Mouse (Mus musculus) C2C12 (cell line): ENCODE results near the gene Cux1. TPM values are rescaled to one million over a fixed set of nuclear protein-coding genes. Genes with fewer than 3 reads are reported as not detected.

Source experiments
- H3K27me3 ChIP-seq: one replicate; pipeline ENCODE4 v1.6.1; 2011; ENCODE audit not compliant: control insufficient read depth, insufficient read depth, insufficient read length
- H3K36me3 ChIP-seq: one replicate; pipeline ENCODE4 v1.6.1; 2011; ENCODE audit not compliant: control insufficient read depth, insufficient read depth
- H3K4me3 ChIP-seq: one replicate; pipeline ENCODE4 v1.5.1; 2011; ENCODE audit warnings: mild to moderate bottlenecking, control low read depth; ENCODE audit not compliant: poor library complexity, insufficient read depth, severe bottlenecking
- H3K79me2 ChIP-seq: one replicate; pipeline ENCODE4 v1.6.1; 2011; ENCODE audit not compliant: control insufficient read depth, insufficient read depth
- H3K79me3 ChIP-seq: one replicate; pipeline ENCODE4 v1.6.1; 2011; ENCODE audit warnings: low read depth, control low read depth
- H3ac ChIP-seq: one replicate; pipeline ENCODE3; 2011; ENCODE audit warnings: low read depth; ENCODE audit not compliant: control insufficient read depth, insufficient read length
- CEBPB ChIP-seq: IDR thresholded peaks from one replicate; pipeline ENCODE4 v1.6.1; 2011; ENCODE audit warnings: low read depth, mild to moderate bottlenecking, control low read depth, moderate library complexity
- CTCF ChIP-seq: IDR thresholded peaks from one replicate; pipeline ENCODE4 v1.5.1; 2011; ENCODE audit not compliant: control insufficient read depth, insufficient read depth, insufficient read length
- FOSL1 ChIP-seq: IDR thresholded peaks from one replicate; pipeline ENCODE4 v1.8.0; 2011; ENCODE audit warnings: mild to moderate bottlenecking, low read length; ENCODE audit not compliant: poor library complexity, insufficient read depth, severe bottlenecking
- MAX ChIP-seq: IDR thresholded peaks from one replicate; pipeline ENCODE4 v1.6.1; 2011; ENCODE audit warnings: mild to moderate bottlenecking, control low read depth
- MYOD1 ChIP-seq: IDR thresholded peaks from one replicate; pipeline ENCODE4 v1.6.1; 2011; ENCODE audit warnings: low read depth; ENCODE audit not compliant: control insufficient read depth, insufficient read length
- MYOG ChIP-seq: IDR thresholded peaks from one replicate; pipeline ENCODE4 v1.6.1; 2011; ENCODE audit not compliant: control insufficient read depth, insufficient read length; ENCODE audit errors: extremely low read depth
- USF1 ChIP-seq: IDR thresholded peaks from one replicate; pipeline ENCODE4 v1.6.1; 2011; ENCODE audit warnings: low read depth, mild to moderate bottlenecking, control low read depth, moderate library complexity
- polyA plus RNA-seq: library from polyadenylated mRNA; unstranded; fragments of >200 nt; fragmentation: generic; extraction: Trizol; gene quantifications from one replicate; pipeline ENCODE4 v1.2.1, GENCODE M21; 2012; ENCODE audit warnings: missing spikeins

Gene Cux1
- polyA plus RNA-seq, 1 experiment: 43.9 TPM

DNA sequence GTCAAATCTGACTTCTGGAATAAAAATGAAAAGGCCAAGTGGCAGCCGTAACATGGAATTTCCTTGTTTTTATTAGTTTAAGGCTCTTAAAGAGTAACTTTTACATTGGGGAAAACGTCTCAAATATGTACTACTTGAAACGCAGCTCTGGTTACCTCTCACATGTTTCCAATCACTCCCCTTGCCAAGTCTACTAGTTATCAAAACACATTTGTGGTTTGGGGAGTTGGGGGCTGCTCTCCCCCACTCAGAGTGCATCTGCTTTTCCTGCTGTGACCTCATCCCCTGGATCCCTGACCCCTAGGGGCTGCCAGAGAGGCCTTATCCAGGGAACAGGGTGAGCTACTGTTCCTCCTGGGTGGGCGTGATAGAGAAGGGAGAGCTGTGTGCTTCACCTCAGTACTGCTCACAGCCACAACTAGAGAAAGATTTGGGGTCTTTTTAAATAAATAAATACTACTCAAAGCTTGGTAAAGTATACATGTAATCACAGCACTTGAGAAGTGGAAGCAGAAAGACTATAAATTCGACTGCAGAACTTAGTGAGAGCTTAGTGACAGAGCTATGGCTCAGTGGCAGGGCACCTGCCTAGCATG lies 64.7 kb downstream of the Cux1 start:
- no peaks in the 10 kb centered on the region for H3K36me3 ChIP-seq
- no peak overlapping the region for H3ac ChIP-seq
- peaks cover 57% of the 10 kb centered on the region for H3K79me3 ChIP-seq
- no peak overlapping the region for H3K4me3 ChIP-seq
- TF ChIP-seq MYOD1 (no peak), USF1 (no peak), CEBPB (no peak)
- no peaks in the 10 kb centered on the region for H3K27me3 ChIP-seq
- peaks cover 100% of the 10 kb centered on the region for H3K79me2 ChIP-seq

- peaks cover 100% of the 10 kb centered on the region for H3K79me2 ChIP-seq
- no peak overlapping the region for H3ac ChIP-seq
- H3K4me3 ChIP-seq: no peak overlapping the region
- TF ChIP-seq FOSL1: no peak
- TF ChIP-seq MYOD1: no peak
- TF ChIP-seq MYOG: no peak
- TF ChIP-seq USF1: no peak
- TF ChIP-seq MAX: no peak
- TF ChIP-seq CTCF: no peak
- H3K36me3 ChIP-seq: no peaks in the 10 kb centered on the region
- no peaks in the 10 kb centered on the region for H3K27me3 ChIP-seq
- H3K79me3 ChIP-seq: peaks cover 65% of the 10 kb centered on the region
These were observed 66.9 kb downstream of the Cux1 start for GRCm38 (mm10) chr5:136500307-136500871.

DNA sequence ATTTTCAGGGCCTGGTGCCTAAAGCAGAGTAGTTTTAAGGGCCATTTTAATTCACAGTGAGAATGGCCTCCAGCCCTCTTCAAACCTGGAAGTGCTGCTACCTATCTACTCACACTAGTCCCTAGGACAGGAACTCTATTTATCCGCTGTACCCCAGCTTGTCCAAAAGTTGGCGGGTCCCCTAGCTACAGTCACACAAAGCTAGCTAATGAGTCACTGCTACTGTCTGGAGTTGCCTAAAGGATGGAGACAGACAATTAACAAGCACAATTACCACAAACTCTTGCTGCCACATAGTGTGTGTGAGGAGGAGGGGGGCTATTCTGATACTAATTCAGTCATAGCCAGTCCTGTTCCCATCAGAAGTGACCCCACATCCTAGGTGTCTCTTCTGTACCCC lies 68.0 kb downstream of the Cux1 start:
- no peak for TF ChIP-seq MYOD1
- no peak for TF ChIP-seq MYOG
- no peak for TF ChIP-seq MAX
- no peak for TF ChIP-seq USF1
- peaks cover 67% of the 10 kb centered on the region for H3K79me3 ChIP-seq
- peaks cover 100% of the 10 kb centered on the region for H3K79me2 ChIP-seq
- H3K4me3 ChIP-seq: no peak overlapping the region
- H3K36me3 ChIP-seq: no peaks in the 10 kb centered on the region
- H3ac ChIP-seq: no peak overlapping the region
- no peaks in the 10 kb centered on the region for H3K27me3 ChIP-seq

GRCm38 (mm10) chr5:136498741-136499140 lies 68.5 kb downstream of the Cux1 start:
- Histone ChIP-seq H3K27me3 (no peaks in the 10 kb centered on the region), H3ac (no peak overlapping the region), H3K79me3 (peaks cover 72% of the 10 kb centered on the region), H3K4me3 (no peak overlapping the region), H3K36me3 (no peaks in the 10 kb centered on the region), H3K79me2 (peaks cover 100% of the 10 kb centered on the region)
- no peak for TF ChIP-seq MYOG
- no peak for TF ChIP-seq MYOD1
- TF ChIP-seq CTCF: no peak
- TF ChIP-seq CEBPB: no peak
- TF ChIP-seq FOSL1: no peak
- no peak for TF ChIP-seq USF1
- TF ChIP-seq MAX: no peak

GRCm38 (mm10) chr5:136497301-136497700 lies 70.0 kb downstream of the Cux1 start:
- Histone ChIP-seq H3K27me3 (no peaks in the 10 kb centered on the region), H3K79me3 (peaks cover 79% of the 10 kb centered on the region), H3K79me2 (peaks cover 100% of the 10 kb centered on the region), H3K4me3 (no peak overlapping the region), H3K36me3 (no peaks in the 10 kb centered on the region), H3ac (no peak overlapping the region)
- TF ChIP-seq CTCF: no peak
- TF ChIP-seq CEBPB: no peak
- no peak for TF ChIP-seq MAX
- TF ChIP-seq FOSL1: no peak
- no peak for TF ChIP-seq USF1
- TF ChIP-seq MYOG: no peak
- TF ChIP-seq MYOD1: no peak

DNA sequence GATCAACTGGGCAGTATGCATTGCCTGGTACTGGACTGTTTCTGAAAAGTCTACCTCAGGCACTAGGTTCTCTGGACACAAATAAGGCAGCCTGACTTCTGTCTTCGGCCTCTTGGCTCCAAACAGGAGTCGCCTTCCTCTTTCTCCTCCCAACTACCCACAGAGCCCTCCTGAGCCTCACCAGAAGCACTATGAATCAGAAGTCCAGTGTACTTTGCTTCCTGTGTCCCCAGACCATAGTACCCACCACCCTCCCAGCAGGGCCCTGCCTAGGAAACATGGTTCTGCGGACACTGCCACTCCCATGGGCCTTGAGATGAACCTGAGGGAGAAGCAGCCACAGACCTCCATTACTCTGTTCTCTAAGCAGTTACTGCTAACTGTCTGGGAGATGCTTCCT lies 71.7 kb downstream of the Cux1 start:
- Histone ChIP-seq H3K79me2 (peaks cover 100% of the 10 kb centered on the region), H3K4me3 (no peak overlapping the region), H3K79me3 (peaks cover 85% of the 10 kb centered on the region), H3ac (no peak overlapping the region), H3K36me3 (no peaks in the 10 kb centered on the region), H3K27me3 (no peaks in the 10 kb centered on the region)
- TF ChIP-seq MYOD1: no peak
- TF ChIP-seq CTCF: no peak
- no peak for TF ChIP-seq MAX
- TF ChIP-seq USF1: no peak
- TF ChIP-seq CEBPB: no peak
- no peak for TF ChIP-seq FOSL1
- TF ChIP-seq MYOG: no peak
